Mouse (Mus musculus) liver, adult 2 months (tissue): ENCODE results near the gene N4bp2. TPM values are rescaled to one million over a fixed set of nuclear protein-coding genes. Genes with fewer than 3 reads are reported as not detected.

Experiments
- DNase-seq: peaks from one replicate; pipeline ENCODE4 v3.0.0-alpha.2; 2011; ENCODE audit warnings: low read depth, low spot score; ENCODE audit errors: extremely low read depth
- H3K27ac ChIP-seq: fragments of 200-500 bp; replicated peaks from 2 replicates; pipeline ENCODE4 v1.5.1; 2012; ENCODE audit warnings: low read depth, mild to moderate bottlenecking, control low read depth, inconsistent platforms, low read length; ENCODE audit not compliant: insufficient read depth
- H3K27me3 ChIP-seq: fragments of 200-500 bp; 2 replicates; pipeline ENCODE4 v1.6.1; 2012; ENCODE audit warnings: mild to moderate bottlenecking, moderate library complexity, low read length, inconsistent platforms; ENCODE audit not compliant: control insufficient read depth, insufficient read depth
- H3K36me3 ChIP-seq: fragments of 200-500 bp; 2 replicates; pipeline ENCODE4 v1.6.1; 2012; ENCODE audit warnings: low read length, inconsistent platforms; ENCODE audit not compliant: control insufficient read depth, insufficient read depth
- H3K4me1 ChIP-seq: fragments of 200-500 bp; 2 replicates; pipeline ENCODE4 v1.6.1; 2011; ENCODE audit warnings: low read length; ENCODE audit not compliant: control insufficient read depth, insufficient read depth
- H3K4me3 ChIP-seq: fragments of 200-500 bp; 2 replicates; pipeline ENCODE4 v1.5.1; 2011; ENCODE audit warnings: low read depth, mild to moderate bottlenecking, control low read depth, low read length, moderate library complexity; ENCODE audit not compliant: insufficient read depth
- H3K79me2 ChIP-seq: fragments of 200-500 bp; 2 replicates; pipeline ENCODE4 v1.6.1; 2012; ENCODE audit warnings: inconsistent platforms, mild to moderate bottlenecking, low read length, moderate library complexity; ENCODE audit not compliant: control insufficient read depth, insufficient read depth
- H3K9ac ChIP-seq: fragments of 200-500 bp; 2 replicates; pipeline ENCODE4 v1.6.1; 2012; ENCODE audit warnings: low read depth, mild to moderate bottlenecking, control low read depth, inconsistent platforms, low read length
- CTCF ChIP-seq: fragments of 200-500 bp; IDR thresholded peaks from 2 replicates; pipeline ENCODE4 v1.5.1; 2011; ENCODE audit warnings: low read depth, low read length, control low read depth
- POLR2A ChIP-seq: fragments of 200-500 bp; IDR thresholded peaks from 2 replicates; pipeline ENCODE4 v1.6.1; 2011; ENCODE audit warnings: low read length, control low read depth; ENCODE audit not compliant: insufficient read depth; ENCODE audit errors: extremely low read depth
- WGBS: fragments of 180-500 bp; shearing (Covaris S2); methylation state at CpG from one replicate; pipeline ENCODE4 v1.1.7; 2018; 5-methylcytosine and 5-hydroxymethylcytosine counted together
- polyA plus RNA-seq: library from polyadenylated mRNA; depleted of rRNA; stranded (reverse); fragments of >200 nt; gene quantifications from 2 replicates; pipeline ENCODE4 v1.2.3, GENCODE M21; 2012
- total RNA-seq: library from RNA; depleted of rRNA; stranded (reverse); fragments of >200 nt; gene quantifications from 2 replicates; pipeline ENCODE4 v1.2.3, GENCODE M21; 2014

N4bp2 gene
- total and polyA plus RNA-seq, 2 experiments, result 4.1 to 21.7 TPM

DNA sequence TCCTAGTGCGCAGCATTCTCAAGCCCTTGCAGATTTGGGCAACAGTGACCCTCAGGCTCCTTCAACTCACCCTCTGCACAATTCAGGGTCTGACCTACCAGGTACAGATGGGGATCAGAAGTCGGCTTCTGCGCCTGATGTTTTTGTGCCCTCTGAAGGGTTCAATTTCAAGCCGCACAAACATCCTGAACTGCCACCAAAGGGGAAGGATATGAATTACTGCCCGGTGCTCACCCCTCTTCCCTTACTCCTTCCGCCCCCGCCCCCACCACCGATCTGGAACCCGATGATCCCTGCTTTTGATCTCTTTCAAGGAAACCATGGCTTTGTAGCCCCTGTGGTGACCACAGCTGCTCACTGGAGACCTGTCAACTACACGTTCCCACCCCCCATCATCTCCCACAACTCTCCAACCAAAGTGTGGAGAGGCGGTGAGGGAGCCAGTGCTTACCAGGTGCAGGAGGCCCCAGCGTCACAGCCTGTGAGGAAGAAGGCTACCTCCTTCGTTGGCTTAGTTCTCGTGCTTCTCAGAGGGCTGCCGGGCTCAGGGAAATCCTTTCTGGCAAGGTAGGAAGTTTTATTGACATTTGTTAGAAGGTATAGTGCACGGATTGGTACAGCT is 27.4 kb downstream of the N4bp2 start:
- TF ChIP-seq POLR2A, result no peak
- no peak for TF ChIP-seq CTCF

GRCm38 (mm10) chr5:65794202-65794601 is 30.9 kb downstream of the N4bp2 start:
- no peak overlapping the region for H3K4me3 ChIP-seq
- DNase-seq, result no peak
- H3K79me2 ChIP-seq, result no peaks in the 10 kb centered on the region
- TF ChIP-seq CTCF, result no peak
- 78% methylated on average over 3 of the region's 3 CpGs for WGBS
- no peak overlapping the region for H3K9ac ChIP-seq
- no peaks in the 10 kb centered on the region for H3K27me3 ChIP-seq
- peaks cover 24% of the 10 kb centered on the region for H3K36me3 ChIP-seq
- no peak overlapping the region for H3K27ac ChIP-seq
- no peaks in the 10 kb centered on the region for H3K4me1 ChIP-seq

More for the DNA sequence above, 27.4 kb downstream of the N4bp2 start:
- H3K27ac ChIP-seq, result no peak overlapping the region
- no peaks in the 10 kb centered on the region for H3K4me1 ChIP-seq
- no peak for DNase-seq
- H3K4me3 ChIP-seq, result no peak overlapping the region
- WGBS, result 85% methylated on average over 16 of the region's 16 CpGs
- no peaks in the 10 kb centered on the region for H3K27me3 ChIP-seq
- H3K9ac ChIP-seq, result no peak overlapping the region
- H3K36me3 ChIP-seq, result peaks cover 23% of the 10 kb centered on the region
- no peaks in the 10 kb centered on the region for H3K79me2 ChIP-seq

GRCm38 (mm10) chr5:65794702-65795101 is 31.4 kb downstream of the N4bp2 start:
- H3K36me3 ChIP-seq, result peaks cover 26% of the 10 kb centered on the region
- DNase-seq, result no peak
- 84% methylated on average over 3 of the region's 3 CpGs for WGBS
- no peaks in the 10 kb centered on the region for H3K27me3 ChIP-seq
- no peaks in the 10 kb centered on the region for H3K4me1 ChIP-seq
- no peak overlapping the region for H3K27ac ChIP-seq
- no peaks in the 10 kb centered on the region for H3K79me2 ChIP-seq
- no peak for TF ChIP-seq POLR2A
- TF ChIP-seq CTCF, result no peak
- H3K4me3 ChIP-seq, result no peak overlapping the region
- no peak overlapping the region for H3K9ac ChIP-seq

DNA sequence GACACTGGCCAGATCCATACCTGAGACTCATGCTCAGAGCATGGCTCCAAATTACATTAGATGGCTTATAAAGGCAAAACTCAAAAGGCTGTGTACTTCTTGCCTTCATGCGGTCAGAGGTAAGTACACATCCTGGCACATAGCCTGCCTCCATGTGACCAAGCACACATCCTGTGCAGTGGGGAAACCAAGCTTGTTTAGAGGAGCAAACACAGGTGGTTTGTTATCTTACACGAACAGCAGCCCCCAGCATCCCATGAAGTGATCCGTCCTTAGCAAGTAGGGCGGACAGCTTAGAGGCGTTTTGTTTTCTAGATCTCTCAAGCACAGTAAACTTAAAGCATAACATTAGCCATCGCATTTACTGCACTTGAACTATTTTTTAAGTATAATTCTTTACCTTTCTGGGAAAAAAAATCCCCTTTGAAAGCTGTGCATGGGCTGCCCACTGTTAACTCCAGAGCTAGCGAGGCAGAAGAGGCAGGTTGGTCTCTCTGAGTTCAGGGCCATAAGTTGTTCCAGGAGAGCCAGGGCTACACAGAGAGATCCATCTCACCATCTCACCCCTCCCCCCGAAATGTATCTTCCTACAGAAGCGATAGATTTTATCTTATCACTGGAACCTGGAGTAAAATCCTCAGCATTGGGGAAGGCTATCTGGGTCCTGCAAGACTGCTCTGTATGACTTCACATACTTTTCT is 32.1 kb downstream of the N4bp2 start:
- H3K9ac ChIP-seq, result no peak overlapping the region
- no peaks in the 10 kb centered on the region for H3K79me2 ChIP-seq
- H3K27ac ChIP-seq, result no peak overlapping the region
- no peaks in the 10 kb centered on the region for H3K4me1 ChIP-seq
- TF ChIP-seq CTCF (no peak), POLR2A (no peak)
- H3K27me3 ChIP-seq, result no peaks in the 10 kb centered on the region
- H3K36me3 ChIP-seq, result peaks cover 22% of the 10 kb centered on the region
- 98% methylated on average over 9 of the region's 9 CpGs for WGBS
- H3K4me3 ChIP-seq, result no peak overlapping the region
- no peak for DNase-seq

DNA sequence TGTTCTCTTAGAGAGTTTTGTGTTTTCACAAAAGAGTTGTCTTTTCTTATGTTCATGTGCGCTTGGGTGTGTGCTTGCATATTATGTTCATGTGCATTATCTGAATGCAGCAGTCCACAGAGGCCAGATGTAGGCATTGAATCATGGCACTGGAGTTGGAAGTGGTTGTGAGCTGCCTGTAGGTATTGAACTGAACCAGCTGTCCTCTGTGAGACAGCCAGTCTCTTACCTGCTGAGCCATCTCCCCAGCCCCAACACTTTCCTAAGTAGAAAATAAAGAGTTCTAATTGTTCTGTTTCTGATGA is 32.6 kb downstream of the N4bp2 start:
- Histone ChIP-seq H3K27me3 (no peaks in the 10 kb centered on the region), H3K27ac (no peak overlapping the region), H3K79me2 (no peaks in the 10 kb centered on the region), H3K36me3 (peaks cover 21% of the 10 kb centered on the region), H3K4me1 (no peaks in the 10 kb centered on the region), H3K4me3 (no peak overlapping the region), H3K9ac (no peak overlapping the region)
- 100% methylated on average over 1 of the region's 1 CpGs for WGBS
- TF ChIP-seq CTCF (no peak), POLR2A (no peak)
- DNase-seq, result no peak

DNA sequence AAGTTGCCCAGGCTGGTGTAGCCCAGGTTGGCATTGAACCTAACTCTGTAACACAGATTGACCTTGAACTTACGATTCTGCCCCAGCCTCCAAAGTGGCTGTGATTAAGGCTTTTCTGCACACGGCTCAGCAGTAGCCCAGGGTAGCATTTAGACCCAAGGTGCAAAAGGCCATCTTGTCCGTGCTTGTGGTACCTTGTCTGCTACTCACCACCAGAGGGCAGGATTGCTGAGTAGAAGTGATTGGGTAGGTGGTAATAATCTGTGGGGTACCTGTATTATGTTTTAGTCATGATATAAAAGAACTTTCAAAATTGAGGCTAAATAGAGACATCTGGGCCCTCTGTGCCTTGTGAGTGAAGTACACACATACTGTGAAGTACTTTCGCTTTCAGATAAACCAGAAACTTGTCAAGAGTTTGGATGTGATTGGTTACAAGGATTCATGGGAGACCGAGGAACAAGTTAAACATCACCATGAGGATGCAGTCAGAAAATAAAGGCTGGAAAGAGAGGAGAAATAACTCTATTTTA is 60.3 kb downstream of the N4bp2 start:
- Histone ChIP-seq H3K27me3 (no peaks in the 10 kb centered on the region), H3K9ac (no peak overlapping the region), H3K36me3 (peaks cover 28% of the 10 kb centered on the region), H3K4me1 (no peaks in the 10 kb centered on the region), H3K4me3 (no peak overlapping the region), H3K27ac (no peak overlapping the region), H3K79me2 (no peaks in the 10 kb centered on the region)
- peak; percentile 46 for DNase-seq
- TF ChIP-seq POLR2A, result no peak
- peak; percentile 66 for TF ChIP-seq CTCF
- 56% methylated on average over 5 of the region's 5 CpGs for WGBS
